Mouse (Mus musculus): ENCODE measurements around the gene RPS10-NUDT3. TPM values are rescaled to one million over a fixed set of nuclear protein-coding genes. Genes with fewer than 3 reads are reported as not detected.

Gene RPS10-NUDT3
- polyA plus RNA-seq, 1 experiment from 2014 or later = not detected

DNA sequence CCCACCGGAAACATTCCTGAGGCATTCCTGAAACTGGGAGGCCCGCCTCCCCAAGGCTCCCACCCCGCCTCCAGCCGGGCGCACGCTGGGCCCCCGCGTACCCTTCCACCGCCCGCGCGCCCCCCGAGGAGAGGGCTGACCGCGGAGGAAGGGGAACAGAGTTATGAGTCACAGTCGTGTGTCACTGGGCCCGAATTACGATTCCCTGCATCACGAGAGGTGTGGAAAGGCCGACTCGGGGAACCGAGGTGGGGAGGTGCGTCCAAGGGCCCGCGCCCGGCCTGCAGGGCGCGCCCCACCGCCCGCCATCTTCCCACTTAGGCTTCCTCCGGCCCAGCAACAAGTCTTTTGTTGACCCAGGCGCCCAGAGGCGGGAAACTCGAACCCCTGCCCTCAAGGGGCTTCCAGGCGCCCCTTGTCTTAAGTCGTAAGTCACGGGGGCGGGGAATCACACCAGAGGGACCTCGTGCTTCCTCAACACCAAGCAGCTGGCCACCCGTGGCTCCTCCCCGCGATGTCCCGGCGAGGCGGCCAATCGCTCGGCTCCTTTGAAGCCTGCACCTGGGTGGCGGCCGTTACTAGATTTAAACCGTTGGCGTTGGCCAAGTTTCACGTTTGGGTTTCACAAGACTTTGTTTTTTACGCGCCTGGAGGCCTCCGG lies 79.4 kb downstream of the RPS10-NUDT3 start:
- no peaks in the 10 kb centered on the region for H3K27me3 ChIP-seq (ENCODE audit: control insufficient read depth, insufficient read depth, low read length)
- under 1% methylated on average over 54 of the region's 55 CpGs for WGBS
- H3K9me3 ChIP-seq (replicated peaks; ENCODE audit: control insufficient read depth, low read length) = no peaks in the 10 kb centered on the region
- H3K4me2 ChIP-seq (ENCODE audit: low read depth, low read length) = peak overlapping the region; percentile 96
- H3K27ac ChIP-seq (ENCODE audit: low read length) = peak overlapping the region; percentile 95
- H3K4me1 ChIP-seq (ENCODE audit: control insufficient read depth, insufficient read depth, low read length) = peaks cover 27% of the 10 kb centered on the region
- peak overlapping the region; percentile 92 for H3K9ac ChIP-seq (ENCODE audit: low read length)
- no peaks in the 10 kb centered on the region for H3K36me3 ChIP-seq (ENCODE audit: control insufficient read depth, insufficient read depth)
- peak; percentile 19 for ATAC-seq (replicated peaks; ENCODE audit: extremely low read depth, insufficient read depth, low FRiP score)
- H3K4me3 ChIP-seq (ENCODE audit: low read length) = peak overlapping the region; percentile 85

DNA sequence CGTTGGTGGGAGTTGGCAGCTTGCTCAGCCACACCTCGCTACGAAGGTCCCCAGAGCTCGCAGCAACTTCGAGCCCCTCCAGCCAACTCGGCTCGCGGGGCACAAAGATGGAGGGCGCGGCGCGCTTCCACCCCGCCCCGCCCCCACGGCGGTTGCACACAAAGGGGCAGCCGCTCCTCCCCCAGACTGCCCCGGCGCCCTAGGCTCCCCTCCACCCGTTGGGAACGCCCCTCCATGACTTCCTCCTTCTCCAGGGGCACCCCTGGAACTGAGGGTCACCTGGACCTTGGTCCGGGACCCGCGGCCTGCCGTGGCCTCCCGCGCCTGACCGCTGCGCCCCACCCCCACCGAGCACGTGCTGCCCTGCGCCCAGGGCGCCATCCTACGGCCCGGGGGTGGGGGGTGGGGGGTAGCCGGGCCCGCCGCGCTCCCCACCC lies 79.9 kb downstream of the RPS10-NUDT3 start:
- peak; percentile 2 for ATAC-seq (replicated peaks; ENCODE audit: extremely low read depth, insufficient read depth, low FRiP score)
- Histone ChIP-seq H3K36me3 (ENCODE audit: control insufficient read depth, insufficient read depth) (no peaks in the 10 kb centered on the region), H3K4me2 (ENCODE audit: low read depth, low read length) (peak overlapping the region; percentile 96), H3K9me3 (replicated peaks; ENCODE audit: control insufficient read depth, low read length) (no peaks in the 10 kb centered on the region), H3K4me1 (ENCODE audit: control insufficient read depth, insufficient read depth, low read length) (peaks cover 27% of the 10 kb centered on the region), H3K9ac (ENCODE audit: low read length) (peak overlapping the region; percentile 92), H3K4me3 (ENCODE audit: low read length) (peak overlapping the region; percentile 85), H3K27me3 (ENCODE audit: control insufficient read depth, insufficient read depth, low read length) (no peaks in the 10 kb centered on the region), H3K27ac (ENCODE audit: low read length) (peak overlapping the region; percentile 95)
- 4% methylated on average over 38 of the region's 39 CpGs for WGBS

DNA sequence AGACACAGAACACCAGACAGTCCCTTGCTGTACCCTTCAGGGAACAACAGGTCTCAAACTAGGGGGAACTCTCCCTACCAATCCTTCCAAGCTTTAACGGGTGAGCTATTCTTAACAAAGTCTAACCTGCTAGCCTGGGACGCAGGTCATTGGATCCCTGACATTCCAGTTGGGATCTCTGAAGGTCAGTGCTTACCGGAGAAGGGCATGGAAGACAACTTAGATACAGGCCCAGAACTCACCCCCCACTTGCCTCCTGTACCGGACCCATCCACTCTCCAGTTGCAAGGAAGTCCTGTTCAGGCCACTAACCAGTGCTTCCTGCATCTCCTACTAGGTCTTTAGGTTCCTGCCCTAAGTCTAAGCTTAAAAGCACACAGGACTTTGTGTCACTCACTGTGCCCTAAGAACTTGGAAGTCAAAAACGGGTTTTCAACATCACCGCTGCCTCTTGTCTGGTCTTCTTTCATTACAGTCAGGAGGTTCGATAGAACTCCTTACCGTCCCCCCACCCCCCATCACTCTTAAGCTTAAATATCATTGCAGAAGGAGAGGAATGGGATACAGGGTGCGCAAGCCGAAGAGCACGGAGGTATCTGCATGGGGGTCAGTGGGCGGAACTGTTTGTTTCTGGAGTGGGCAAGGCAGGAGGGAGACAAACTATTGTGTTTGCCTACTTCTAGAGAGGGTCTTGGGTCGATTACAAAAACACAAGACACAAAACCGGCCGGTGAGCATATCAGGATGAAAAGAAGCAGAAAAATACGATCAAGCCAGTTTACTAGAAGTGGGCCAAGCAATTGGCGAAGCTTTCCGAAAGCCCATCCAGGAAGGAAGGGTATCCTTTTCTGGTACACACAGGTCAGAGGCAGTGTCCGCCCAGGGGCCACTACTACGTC lies 80.7 kb downstream of the RPS10-NUDT3 start:
- 55% methylated on average over 20 of the region's 20 CpGs for WGBS
- Histone ChIP-seq H3K36me3 (ENCODE audit: control insufficient read depth, insufficient read depth) (no peaks in the 10 kb centered on the region), H3K27me3 (ENCODE audit: control insufficient read depth, insufficient read depth, low read length) (no peaks in the 10 kb centered on the region), H3K4me3 (ENCODE audit: low read length) (peak overlapping the region; percentile 85), H3K4me1 (ENCODE audit: control insufficient read depth, insufficient read depth, low read length) (peaks cover 29% of the 10 kb centered on the region), H3K4me2 (ENCODE audit: low read depth, low read length) (peak overlapping the region; percentile 96), H3K9me3 (replicated peaks; ENCODE audit: control insufficient read depth, low read length) (no peaks in the 10 kb centered on the region), H3K9ac (ENCODE audit: low read length) (peak overlapping the region; percentile 92), H3K27ac (ENCODE audit: low read length) (peak overlapping the region; percentile 95)
- no peak for ATAC-seq (replicated peaks; ENCODE audit: extremely low read depth, insufficient read depth, low FRiP score)

DNA sequence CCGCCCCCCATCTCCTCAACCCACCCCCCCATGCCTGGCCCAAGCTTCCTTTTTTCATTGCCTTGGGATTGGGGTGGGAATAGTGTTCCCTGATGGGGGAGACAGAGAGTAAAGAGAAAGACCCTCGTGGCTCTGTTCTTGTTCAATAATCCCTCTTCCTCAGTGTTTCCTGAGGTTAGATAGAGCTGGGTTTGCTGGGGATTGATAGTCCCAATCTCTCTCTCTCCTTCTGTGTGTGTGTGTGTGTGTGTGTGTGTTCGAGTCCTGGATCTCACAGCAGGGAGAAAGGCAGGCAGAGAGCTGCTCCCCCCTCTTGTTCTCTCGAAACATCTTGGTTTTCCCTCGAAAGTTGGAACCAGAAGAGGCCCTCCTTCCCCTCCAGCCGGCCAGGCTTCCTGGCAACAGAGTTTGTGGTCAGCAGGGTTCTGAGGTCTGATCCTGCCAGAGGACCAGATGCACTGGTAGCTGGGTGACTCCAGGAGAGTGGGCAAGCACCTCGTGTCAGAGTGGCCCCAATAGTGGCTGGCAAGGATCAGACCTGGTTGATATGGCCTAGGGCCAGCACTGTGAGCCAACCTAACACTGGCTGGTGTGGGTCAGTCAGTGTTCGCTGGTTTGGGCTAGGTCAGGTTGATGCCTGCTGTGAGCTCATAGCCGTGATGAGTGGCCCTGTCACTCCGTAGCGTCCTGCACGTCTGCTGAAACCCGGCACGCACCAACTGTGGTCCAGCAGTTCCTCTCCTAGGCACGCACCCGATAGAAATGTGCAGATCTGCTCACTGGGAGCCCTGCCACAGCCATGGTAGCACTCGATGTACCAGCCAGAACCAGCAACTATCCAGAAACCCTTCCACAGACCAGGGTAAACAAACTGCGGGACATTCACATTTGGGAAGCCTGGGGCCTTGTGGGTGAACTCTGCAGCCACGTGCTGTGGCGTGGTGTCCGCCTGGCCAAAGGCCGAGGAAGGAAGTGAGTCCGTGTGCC lies 82.5 kb downstream of the RPS10-NUDT3 start:
- no peaks in the 10 kb centered on the region for H3K27me3 ChIP-seq (ENCODE audit: control insufficient read depth, insufficient read depth, low read length)
- no peak overlapping the region for H3K4me2 ChIP-seq (ENCODE audit: low read depth, low read length)
- H3K36me3 ChIP-seq (ENCODE audit: control insufficient read depth, insufficient read depth) = no peaks in the 10 kb centered on the region
- 74% methylated on average over 23 of the region's 23 CpGs for WGBS
- H3K9ac ChIP-seq (ENCODE audit: low read length) = no peak overlapping the region
- no peak for ATAC-seq (replicated peaks; ENCODE audit: extremely low read depth, insufficient read depth, low FRiP score)
- H3K4me1 ChIP-seq (ENCODE audit: control insufficient read depth, insufficient read depth, low read length) = peaks cover 20% of the 10 kb centered on the region
- no peaks in the 10 kb centered on the region for H3K9me3 ChIP-seq (replicated peaks; ENCODE audit: control insufficient read depth, low read length)
- no peak overlapping the region for H3K4me3 ChIP-seq (ENCODE audit: low read length)
- H3K27ac ChIP-seq (ENCODE audit: low read length) = no peak overlapping the region

DNA sequence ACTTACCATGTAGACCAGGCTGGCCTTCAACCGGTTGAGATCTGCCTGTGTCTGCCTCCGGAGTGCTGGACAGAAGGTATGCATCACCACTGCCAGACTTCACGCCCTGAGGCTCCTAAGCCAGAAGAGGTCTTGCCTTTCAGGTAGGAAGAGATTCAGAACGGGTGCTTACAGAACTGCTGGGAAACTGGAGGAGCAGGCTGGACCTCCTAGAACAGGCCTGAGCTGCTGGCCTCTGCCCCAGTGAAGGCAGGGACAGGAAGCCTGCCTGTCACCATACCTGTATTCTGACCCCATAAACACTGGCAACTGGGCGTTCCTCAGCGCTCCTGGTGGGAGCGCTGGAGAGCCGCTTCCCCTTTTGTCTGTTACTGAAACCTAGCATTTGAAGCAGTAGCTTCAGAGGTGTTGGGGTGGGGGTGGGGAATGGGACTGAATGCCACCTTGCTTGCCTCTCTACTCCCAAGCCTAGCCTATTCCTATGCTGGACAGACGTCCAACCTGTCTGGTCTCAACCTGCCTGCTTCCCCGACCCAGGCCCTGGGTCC lies 83.6 kb downstream of the RPS10-NUDT3 start:
- H3K27ac ChIP-seq (ENCODE audit: low read length) = no peak overlapping the region
- no peaks in the 10 kb centered on the region for H3K9me3 ChIP-seq (replicated peaks; ENCODE audit: control insufficient read depth, low read length)
- peaks cover 19% of the 10 kb centered on the region for H3K4me1 ChIP-seq (ENCODE audit: control insufficient read depth, insufficient read depth, low read length)
- H3K4me3 ChIP-seq (ENCODE audit: low read length) = no peak overlapping the region
- H3K9ac ChIP-seq (ENCODE audit: low read length) = no peak overlapping the region
- H3K27me3 ChIP-seq (ENCODE audit: control insufficient read depth, insufficient read depth, low read length) = no peaks in the 10 kb centered on the region
- no peak for ATAC-seq (replicated peaks; ENCODE audit: extremely low read depth, insufficient read depth, low FRiP score)
- WGBS = 54% methylated on average over 10 of the region's 10 CpGs
- no peak overlapping the region for H3K4me2 ChIP-seq (ENCODE audit: low read depth, low read length)
- no peaks in the 10 kb centered on the region for H3K36me3 ChIP-seq (ENCODE audit: control insufficient read depth, insufficient read depth)

DNA sequence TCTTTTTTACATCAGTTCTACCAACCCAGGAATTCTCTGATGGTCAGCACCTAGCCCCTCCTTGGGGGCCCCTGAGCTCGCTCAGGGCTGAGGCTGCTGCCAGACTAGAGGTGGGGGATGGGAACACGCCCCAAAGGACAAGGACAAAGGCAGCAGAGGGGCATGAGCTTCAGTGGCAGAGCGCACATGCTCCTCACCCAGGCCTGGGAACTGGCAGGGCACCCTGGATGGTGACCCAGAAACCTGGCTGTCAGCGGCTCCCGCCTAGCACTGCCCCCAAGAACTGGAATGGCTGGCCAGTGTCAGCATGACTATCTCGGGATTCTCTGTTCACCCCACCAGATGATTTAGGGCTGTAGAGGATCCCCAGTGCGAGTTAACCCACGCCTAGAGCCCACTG lies 85.8 kb downstream of the RPS10-NUDT3 start:
- no peaks in the 10 kb centered on the region for H3K9me3 ChIP-seq (replicated peaks; ENCODE audit: control insufficient read depth, low read length)
- peaks cover 11% of the 10 kb centered on the region for H3K4me1 ChIP-seq (ENCODE audit: control insufficient read depth, insufficient read depth, low read length)
- WGBS = 53% methylated on average over 8 of the region's 8 CpGs
- H3K4me3 ChIP-seq (ENCODE audit: low read length) = no peak overlapping the region
- H3K4me2 ChIP-seq (ENCODE audit: low read depth, low read length) = no peak overlapping the region
- H3K36me3 ChIP-seq (ENCODE audit: control insufficient read depth, insufficient read depth) = no peaks in the 10 kb centered on the region
- no peak overlapping the region for H3K27ac ChIP-seq (ENCODE audit: low read length)
- H3K9ac ChIP-seq (ENCODE audit: low read length) = no peak overlapping the region; the same call in 1 of the 2 replicates
- 0 out of 2 replicates have a peak, but pooled peaks have one; percentile 12 for ATAC-seq (replicated peaks; ENCODE audit: extremely low read depth, insufficient read depth, low FRiP score)
- no peaks in the 10 kb centered on the region for H3K27me3 ChIP-seq (ENCODE audit: control insufficient read depth, insufficient read depth, low read length)

DNA sequence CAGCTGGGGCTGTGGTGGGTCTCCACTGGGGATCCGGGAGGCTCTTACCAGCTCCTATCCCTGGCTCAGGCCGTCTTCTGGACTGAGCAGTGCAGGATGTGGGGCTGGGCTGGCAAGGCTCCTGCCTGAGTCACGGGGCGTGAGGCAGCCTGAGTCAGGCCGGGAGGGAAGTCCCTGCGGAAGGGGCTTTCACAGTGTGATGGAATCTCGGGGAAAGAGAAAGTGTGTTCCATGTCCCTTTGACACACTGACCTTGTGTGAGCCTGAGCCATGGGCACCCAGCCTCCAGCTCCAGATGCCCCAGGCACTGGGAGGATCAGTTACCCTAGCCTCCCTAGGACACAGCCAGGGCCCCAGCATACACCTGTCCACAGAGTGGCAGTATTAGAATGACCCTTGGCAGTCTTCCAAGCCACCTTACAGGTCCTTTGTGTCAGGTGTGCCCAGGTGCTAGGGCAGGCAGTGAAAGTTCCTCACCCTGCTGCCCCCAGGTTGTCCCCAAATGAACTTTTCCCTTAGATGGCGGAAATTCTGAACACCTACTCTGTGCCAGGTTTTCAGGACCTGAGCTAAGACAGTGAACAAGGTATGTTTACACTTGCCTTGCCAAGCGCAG lies 87.7 kb downstream of the RPS10-NUDT3 start:
- Histone ChIP-seq H3K4me2 (ENCODE audit: low read depth, low read length) (no peak overlapping the region), H3K27me3 (ENCODE audit: control insufficient read depth, insufficient read depth, low read length) (no peaks in the 10 kb centered on the region), H3K9me3 (replicated peaks; ENCODE audit: control insufficient read depth, low read length) (no peaks in the 10 kb centered on the region), H3K27ac (ENCODE audit: low read length) (no peak overlapping the region), H3K4me1 (ENCODE audit: control insufficient read depth, insufficient read depth, low read length) (peaks cover 7% of the 10 kb centered on the region), H3K4me3 (ENCODE audit: low read length) (no peak overlapping the region), H3K36me3 (ENCODE audit: control insufficient read depth, insufficient read depth) (no peaks in the 10 kb centered on the region), H3K9ac (ENCODE audit: low read length) (no peak overlapping the region)
- peak; percentile 42; the same call in 1 of the 2 replicates for ATAC-seq (replicated peaks; ENCODE audit: extremely low read depth, insufficient read depth, low FRiP score)
- WGBS = 56% methylated on average over 9 of the region's 9 CpGs

DNA sequence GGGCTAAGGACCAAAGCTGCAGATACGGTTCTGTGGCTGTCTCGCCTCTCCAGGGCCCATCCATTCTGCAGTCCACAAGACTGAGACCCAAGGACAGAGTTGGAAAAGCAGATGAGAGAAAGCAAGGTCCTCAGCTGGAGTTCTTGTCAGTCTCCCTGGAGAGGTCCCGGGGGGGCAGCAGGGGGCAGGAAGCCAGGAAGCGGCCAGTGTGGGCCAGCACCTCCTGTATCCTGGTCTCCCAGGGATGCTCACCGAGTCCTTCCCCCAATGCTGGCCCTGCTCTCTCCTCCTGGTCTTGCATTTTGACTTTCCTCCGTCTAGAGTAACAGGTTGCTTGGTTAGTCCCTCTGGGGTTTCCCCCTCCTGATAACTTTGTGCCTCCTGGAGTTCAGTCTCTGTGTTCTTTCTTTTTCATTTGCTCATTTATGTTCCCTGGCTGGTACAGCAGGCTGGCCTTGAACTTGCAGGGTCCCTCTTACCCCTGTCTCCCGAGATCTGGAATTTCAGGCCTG lies 88.4 kb downstream of the RPS10-NUDT3 start:
- H3K9me3 ChIP-seq (replicated peaks; ENCODE audit: control insufficient read depth, low read length) = no peaks in the 10 kb centered on the region
- ATAC-seq (replicated peaks; ENCODE audit: extremely low read depth, insufficient read depth, low FRiP score) = no peak
- H3K27ac ChIP-seq (ENCODE audit: low read length) = no peak overlapping the region
- peaks cover 7% of the 10 kb centered on the region for H3K4me1 ChIP-seq (ENCODE audit: control insufficient read depth, insufficient read depth, low read length)
- H3K36me3 ChIP-seq (ENCODE audit: control insufficient read depth, insufficient read depth) = no peaks in the 10 kb centered on the region
- H3K27me3 ChIP-seq (ENCODE audit: control insufficient read depth, insufficient read depth, low read length) = no peaks in the 10 kb centered on the region
- H3K9ac ChIP-seq (ENCODE audit: low read length) = no peak overlapping the region
- H3K4me3 ChIP-seq (ENCODE audit: low read length) = no peak overlapping the region
- WGBS = 72% methylated on average over 7 of the region's 7 CpGs
- no peak overlapping the region for H3K4me2 ChIP-seq (ENCODE audit: low read depth, low read length)
